Mouse (Mus musculus) c-Kit-positive CD71-negative TER-119-negative erythroid progenitor cells, embryonic 14.5 days (primary cell): Measurements from ENCODE around the gene Amotl1.

ENCODE experiments used
- DNase-seq: peaks from one replicate; pipeline ENCODE4 v3.0.0-alpha.2; 2013; ENCODE audit warnings: low read depth

Gene Amotl1

DNA sequence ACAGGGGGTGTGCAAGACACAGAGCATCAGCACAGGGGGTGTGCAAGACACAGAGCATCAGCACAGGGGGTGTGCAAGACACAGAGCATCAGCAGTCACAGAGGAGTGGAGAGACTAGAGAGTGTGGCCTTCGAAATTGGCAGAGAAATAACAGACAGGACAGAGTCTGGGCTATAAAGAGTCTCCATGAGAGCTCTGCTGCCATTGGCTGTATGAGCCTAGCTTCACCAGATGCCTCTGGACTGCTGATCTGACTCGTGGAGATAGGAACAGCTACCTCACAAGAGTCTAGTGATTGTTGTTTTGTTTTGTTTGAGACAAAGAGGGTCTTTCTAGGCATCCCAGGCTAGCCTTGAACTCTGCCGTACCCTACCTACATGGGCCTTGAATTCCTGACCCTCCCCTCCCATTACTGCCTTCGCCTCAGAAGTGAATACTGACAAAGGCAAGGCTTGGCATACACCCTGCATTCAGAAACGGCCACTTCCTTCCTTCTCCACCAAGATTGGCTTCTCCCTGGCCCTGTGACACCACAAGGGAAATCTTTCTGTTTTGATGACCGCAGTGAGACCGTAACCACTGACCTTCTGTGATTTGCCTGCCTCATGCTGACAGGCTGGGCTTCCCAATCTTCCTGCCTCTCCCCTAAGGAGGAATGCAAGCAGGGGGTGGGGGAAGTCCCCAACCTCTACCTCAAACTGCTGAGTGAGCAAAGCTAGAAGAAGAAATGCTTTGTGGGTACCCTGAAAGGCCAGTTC, 3.4 kb downstream of the Amotl1 start:
- no peak for DNase-seq

DNA sequence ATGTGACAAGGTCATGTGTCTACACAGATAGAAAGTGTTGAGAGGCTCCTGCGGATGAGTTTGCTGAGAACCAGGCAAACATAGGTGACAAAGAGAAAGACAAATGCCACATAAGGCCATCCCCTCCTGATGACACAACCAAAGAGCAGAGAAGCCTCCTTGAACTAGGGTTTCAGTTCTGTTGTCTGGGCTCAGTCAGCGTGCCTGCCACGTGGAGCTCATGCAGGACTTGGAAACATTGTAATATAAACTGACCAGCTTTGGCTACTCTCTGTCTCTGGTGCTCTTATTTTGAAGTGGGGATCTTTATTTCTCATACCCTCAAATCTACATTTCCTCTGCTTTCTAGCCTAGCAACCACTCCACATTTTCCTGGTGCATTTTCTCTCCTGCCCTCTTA, 8.6 kb downstream of the Amotl1 start:
- DNase-seq, result no peak

DNA sequence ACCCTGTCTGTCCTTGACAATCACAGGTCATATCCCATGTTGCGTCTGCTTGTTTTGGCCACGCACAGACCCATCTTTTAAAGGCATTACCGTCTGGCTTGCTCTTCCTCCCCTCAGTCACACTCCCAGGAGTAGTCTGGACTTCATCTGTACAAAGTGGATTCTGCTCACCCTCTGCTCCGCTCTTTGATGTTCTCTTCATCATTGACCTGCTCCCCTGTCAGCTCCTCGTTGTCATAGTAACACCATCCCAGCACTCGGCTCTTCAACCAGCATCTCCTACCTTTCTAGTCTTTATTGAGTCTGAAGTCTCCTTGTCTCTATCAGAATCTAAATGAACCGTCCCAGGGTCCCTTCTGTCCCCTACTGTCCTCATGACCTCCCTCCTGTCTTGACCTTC, 9.3 kb downstream of the Amotl1 start:
- no peak for DNase-seq

DNA sequence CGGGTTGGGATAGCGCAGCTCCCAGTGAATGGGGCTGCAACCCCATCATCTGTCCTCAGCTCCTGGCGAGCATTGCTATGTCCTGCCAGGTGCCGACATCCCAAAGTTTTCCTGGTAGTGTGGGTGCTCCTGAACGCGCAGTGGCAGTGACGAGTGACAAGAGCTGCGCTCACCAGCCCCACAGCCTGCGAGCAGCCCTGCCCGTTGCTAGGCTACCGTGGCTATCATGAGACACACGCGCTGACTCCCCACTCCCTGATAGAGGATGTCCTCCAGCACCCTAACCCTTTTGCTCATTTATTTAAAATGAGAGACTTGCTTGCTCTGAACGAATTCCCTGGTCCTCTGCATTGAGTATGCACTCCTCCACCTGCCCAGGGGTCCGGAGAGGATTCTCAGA, 10.7 kb downstream of the Amotl1 start:
- DNase-seq, result no peak

DNA sequence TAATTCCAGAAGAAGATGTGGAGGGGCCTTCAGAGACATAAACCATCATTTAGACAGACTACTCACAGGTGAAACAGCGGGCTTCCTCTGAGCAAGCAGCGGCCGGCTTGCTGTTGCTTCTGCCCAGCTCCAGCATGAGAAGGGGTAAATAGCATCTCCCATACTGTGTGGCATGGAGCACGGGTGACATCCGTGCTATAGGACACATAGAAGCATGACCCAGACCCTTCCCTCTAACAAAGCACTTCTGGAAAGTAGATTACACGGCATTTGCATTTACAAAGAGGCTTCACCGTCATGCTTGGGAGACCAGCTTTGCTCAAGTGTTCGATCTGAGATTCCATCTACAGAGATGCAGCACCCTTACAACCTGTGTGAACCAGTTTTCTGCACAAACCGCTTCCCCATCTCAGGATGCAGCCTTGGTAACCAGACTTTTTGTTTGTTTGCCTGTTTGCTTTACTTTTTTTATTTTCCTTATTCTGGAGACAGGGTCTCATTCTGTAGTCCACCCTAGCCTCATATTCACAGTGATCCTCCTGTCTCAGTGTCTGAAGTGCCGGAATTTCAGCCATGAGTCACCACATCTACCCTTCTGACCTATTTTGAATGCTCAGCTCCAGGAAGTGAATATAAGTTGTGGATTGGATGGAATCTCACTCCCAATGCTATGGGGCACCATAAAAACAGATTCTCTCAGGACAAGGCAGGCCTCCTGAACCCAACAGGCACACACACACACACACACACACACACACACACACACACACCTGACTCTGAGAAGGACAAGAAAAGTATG, 12.3 kb downstream of the Amotl1 start:
- no peak for DNase-seq

DNA sequence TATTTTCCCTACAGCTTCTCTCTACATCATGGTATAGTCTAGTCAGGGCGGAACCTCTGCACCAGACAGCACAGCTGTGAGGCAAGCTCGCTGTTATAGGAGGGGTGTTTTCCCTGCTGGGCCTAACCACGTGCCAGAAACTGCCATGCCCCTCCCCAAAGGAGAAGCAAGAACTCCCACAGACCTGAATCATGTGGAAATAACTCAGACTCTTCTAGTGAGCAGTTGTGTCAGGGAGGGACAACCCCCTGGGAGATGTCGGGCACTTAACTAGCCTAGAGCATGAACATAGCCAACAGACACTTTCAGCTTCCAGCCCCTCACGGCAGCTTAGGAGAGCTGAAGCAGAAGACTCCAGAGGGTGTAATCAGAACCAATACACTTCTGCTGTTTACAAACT, 13.1 kb downstream of the Amotl1 start:
- no peak for DNase-seq

GRCm38 (mm10) chr9:14627525-14627924, 17.3 kb downstream of the Amotl1 start:
- no peak for DNase-seq

DNA sequence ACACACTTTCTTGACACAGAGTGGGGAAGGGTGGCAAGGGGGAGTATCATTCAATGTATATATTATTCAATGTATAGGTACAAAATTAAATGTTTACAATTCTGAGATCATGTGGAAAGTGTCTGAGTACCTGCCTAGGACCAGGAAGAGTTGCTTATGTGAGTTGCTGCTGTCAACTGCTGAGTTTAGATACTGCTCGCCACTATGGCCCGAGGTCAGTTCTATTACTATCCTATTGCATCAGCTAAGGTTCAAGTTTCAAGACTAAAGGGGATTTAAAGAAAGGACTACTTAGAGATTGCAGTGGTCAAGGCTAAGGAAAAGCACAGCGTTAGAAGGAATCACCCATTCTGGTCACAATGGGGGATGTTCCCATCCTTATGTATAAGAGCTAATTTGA, 18.9 kb downstream of the Amotl1 start:
- DNase-seq, result no peak

DNA sequence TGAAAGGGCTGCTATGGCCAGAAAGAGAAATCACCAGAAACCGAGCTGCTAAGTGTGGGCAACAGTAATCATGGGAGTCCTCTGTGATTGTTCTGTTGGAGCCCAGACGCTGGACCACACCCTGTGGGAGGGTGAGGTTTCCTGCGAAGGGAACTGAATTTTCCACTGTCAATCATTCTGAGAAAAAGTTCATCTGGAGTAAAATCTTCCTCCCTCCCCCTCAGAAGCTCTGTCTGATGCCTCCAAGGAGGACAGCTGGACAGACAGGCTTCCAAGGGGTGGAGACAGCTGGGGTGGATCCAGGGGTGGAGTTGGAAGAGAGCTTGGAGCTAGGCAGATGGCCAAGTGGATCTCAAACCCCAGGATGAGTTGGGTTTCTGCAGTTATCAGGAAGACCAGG, 19.8 kb downstream of the Amotl1 start:
- DNase-seq, result no peak

- DNase-seq, result no peak
Observed at GRCm38 (mm10) chr9:14623928-14624327, 20.9 kb downstream of the Amotl1 start.

DNA sequence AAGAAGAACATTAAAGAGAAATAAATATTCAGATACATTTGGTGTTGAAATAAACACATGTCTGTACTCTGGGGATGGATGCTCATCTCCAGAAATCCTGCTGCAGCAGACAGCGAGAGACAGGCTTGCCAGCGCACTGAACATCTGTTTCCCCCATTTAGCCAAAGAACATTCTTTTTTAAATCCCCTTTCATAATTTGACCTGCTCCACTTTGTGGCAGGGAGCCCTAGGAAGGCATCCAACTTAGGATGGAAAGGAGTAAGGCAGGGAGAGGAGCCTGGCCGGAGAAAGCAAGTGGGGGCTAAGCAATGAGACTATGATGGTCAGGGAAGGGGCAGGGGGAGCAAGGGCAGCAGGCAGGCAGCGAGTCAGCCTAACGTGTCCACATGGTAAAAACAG, 21.6 kb downstream of the Amotl1 start:
- DNase-seq, result no peak

GRCm38 (mm10) chr9:14622848-14623247, 22.0 kb downstream of the Amotl1 start:
- no peak for DNase-seq

- DNase-seq, result no peak
Observed at GRCm38 (mm10) chr9:14620107-14620506, 24.7 kb downstream of the Amotl1 start.

GRCm38 (mm10) chr9:14614931-14615880, 29.6 kb downstream of the Amotl1 start:
- no peak for DNase-seq

DNA sequence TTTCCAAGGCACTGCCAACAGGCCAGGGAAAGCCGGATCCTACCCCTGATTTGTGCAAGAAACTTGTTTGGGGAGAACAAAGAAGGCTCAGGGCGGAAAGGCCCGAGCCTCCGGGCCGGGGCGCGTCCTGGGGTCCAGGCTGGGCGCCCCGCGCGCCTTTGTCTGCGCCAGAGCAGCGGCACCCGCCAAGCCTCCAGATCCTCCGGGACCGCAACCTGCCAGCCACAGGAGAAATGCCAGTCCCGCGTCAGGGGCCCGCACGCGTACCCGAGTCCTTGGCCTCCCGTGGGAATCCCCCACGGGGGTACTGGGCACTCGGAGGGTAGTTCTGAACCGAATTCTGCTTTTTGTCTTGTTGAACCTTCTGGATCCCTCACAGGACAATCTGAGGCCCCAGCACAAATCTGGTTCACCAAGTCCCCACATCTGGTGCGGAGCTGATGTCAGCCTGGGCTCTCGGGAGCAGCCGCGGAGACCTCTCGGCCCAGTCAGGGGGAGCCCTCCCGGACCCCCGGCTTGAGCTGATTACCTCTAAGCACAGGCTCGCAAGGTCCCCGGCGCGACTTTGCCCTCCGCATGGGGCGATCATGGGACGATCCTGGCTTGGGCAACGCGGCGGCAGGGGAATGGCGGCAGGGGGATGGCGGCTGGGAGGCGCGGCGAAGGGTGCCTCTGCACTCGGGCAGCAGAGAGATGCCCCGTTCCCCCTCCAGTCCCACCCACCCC, 30.5 kb downstream of the Amotl1 start:
- DNase-seq, result no peak

DNA sequence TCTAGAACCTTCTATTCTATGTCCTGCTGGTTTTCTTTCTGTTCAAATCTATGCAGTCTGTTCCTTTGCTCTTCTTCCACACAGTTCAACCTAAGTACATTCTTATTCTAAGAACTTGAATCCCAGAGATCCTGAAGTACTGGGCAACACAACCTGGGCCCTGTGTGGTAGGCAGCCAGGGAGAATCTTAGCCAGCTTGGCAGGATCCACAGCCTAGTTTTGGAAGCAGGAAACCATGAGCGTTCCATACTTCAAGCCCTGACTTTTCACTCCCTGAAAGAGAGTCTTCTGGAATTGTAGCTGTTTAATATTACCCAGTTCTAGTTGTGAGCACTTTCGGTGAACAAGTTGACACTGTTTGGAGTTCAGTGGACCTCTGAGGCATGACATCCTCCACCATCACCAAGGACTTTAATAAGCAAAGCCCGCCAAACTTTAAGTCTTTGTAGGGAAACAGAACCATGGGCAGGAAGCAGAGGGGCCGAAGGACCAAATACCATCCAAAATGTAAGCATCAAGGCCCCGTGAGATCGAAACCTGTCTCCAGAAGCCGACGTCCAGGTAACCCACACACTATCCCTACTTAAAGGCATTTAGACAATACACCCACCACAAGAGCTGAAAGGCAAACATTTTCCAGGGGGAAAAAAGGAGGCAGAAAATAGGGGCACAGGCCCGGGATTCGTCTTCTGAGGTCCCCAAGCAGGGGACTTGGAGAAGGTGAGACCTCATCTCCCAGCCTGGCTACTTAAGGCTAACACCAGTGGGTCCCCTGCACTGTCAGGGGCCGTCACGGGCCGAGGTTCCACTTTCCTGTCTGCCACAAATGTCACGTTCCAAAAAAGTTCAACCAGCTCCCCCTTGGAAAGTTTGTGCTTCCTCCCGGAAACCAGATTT, 31.3 kb downstream of the Amotl1 start:
- DNase-seq, result no peak

DNA sequence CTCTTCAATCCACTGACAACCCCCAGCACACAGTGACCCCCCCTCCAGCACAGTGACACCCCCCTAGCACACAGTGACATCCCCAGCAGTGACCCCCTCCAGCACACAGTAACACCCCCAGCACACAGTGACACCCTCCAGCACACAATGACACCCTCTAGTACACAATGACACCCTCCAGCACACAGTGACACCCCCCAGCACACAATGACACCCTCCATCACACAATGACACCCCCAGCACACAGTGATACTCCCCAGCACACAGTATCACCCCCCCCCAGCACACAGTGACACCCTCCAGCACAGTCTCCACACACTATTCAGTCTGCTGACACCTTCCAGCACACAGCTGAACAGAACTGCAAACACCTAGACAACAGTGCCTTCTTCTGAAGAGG, 32.3 kb downstream of the Amotl1 start:
- DNase-seq, result no peak

- DNase-seq, result no peak
Observed at GRCm38 (mm10) chr9:14608521-14608920, 36.3 kb downstream of the Amotl1 start.

GRCm38 (mm10) chr9:14607464-14607863, 37.4 kb downstream of the Amotl1 start:
- DNase-seq, result no peak

- no peak for DNase-seq
Observed at GRCm38 (mm10) chr9:14605992-14606391, 38.9 kb downstream of the Amotl1 start.

GRCm38 (mm10) chr9:14604363-14604762, 40.5 kb downstream of the Amotl1 start:
- DNase-seq, result no peak
